Mouse (Mus musculus): ENCODE data around the gene Ccdc170. TPM values are rescaled to one million over a fixed set of nuclear protein-coding genes. Genes with fewer than 3 reads are reported as not detected.
"Not testable (repeated sequence)": the region's sequence is repeated elsewhere in the genome, so short reads cannot be mapped to it uniquely, and the experiment has no call there.

Ccdc170 gene
- polyA plus RNA-seq, 1 experiment from 2014 or later = 0.10 TPM

DNA sequence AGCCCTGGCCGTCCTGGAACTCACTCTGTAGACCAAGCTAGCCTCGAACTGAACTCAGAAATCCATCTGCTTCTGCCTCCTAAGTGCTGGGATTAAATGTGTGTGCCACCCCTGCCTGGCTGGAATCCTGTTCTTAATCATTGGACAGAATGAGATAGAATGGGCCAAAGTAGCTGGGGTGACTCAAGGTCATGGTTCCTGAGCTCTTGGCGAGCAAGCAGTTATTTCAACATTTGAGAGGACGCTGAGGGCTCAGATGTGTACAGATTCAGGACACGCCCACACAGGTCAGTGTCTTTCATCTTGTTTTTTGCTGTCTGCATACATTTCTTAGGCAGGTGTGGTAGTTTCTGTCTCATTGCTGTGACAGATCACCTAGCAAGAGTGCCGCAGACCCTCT, 104.4 kb downstream of the Ccdc170 start:
- no peak for DNase-seq (ENCODE audit: low spot score)
- Histone ChIP-seq H3K36me3 (replicated peaks) (no peaks in the 10 kb centered on the region), H3K27me3 (replicated peaks; ENCODE audit: low read depth, poor library complexity, severe bottlenecking) (no peaks in the 10 kb centered on the region), H3K4me3 (no peak overlapping the region), H3K27ac (replicated peaks) (no peak overlapping the region), H3K9me3 (no peaks in the 10 kb centered on the region), H3K4me1 (no peaks in the 10 kb centered on the region)
- WGBS = 87% methylated on average over 6 of the region's 6 CpGs

DNA sequence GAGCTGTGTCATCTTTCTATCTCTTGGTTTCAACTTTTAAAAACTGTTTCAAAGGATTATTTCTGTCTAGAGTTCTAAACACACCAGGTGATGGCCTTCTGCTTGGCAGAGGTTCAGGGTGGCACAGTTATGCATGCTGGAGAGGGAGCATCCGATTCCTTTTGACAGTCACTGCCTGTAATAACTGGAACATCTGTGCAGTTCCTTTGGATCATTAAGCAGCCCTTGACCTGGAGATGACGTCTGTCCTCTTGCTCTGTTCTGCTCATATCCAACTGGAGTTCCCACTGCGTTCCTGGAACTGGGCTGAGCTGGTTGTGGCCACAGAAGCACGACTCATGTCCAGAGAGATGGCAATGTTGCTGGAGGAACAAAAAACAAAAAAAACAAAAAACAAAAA, 107.3 kb downstream of the Ccdc170 start:
- H3K36me3 ChIP-seq (replicated peaks) = no peaks in the 10 kb centered on the region
- H3K9me3 ChIP-seq = no peaks in the 10 kb centered on the region
- H3K4me3 ChIP-seq = no peak overlapping the region
- WGBS = 83% methylated on average over 4 of the region's 4 CpGs
- H3K27me3 ChIP-seq (replicated peaks; ENCODE audit: low read depth, poor library complexity, severe bottlenecking) = no peaks in the 10 kb centered on the region
- DNase-seq (ENCODE audit: low spot score) = no peak
- H3K27ac ChIP-seq (replicated peaks) = no peak overlapping the region
- no peaks in the 10 kb centered on the region for H3K4me1 ChIP-seq

DNA sequence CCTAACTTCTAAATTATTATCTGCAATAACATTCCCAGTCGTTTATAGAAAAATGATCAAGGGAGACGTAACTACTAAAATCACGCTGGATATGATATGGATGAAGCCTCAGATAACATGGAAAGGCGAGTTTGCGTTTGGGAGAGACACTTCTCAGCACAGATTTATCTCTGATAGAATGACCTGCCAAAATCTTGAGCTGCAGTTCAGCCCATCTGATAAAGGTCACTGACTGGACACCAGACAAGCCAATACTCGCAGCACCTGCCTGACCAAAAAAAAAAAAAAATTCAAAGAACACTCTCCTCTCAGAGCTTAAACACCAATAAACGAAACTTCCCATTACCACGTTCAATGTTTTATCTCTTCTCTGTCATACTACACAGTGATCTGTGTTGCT, 108.7 kb downstream of the Ccdc170 start:
- WGBS = 83% methylated on average over 8 of the region's 8 CpGs
- no peaks in the 10 kb centered on the region for H3K36me3 ChIP-seq (replicated peaks)
- no peak overlapping the region for H3K27ac ChIP-seq (replicated peaks)
- H3K27me3 ChIP-seq (replicated peaks; ENCODE audit: low read depth, poor library complexity, severe bottlenecking) = no peaks in the 10 kb centered on the region
- H3K4me1 ChIP-seq = no peaks in the 10 kb centered on the region
- H3K4me3 ChIP-seq = no peak overlapping the region
- no peak for DNase-seq (ENCODE audit: low spot score)
- H3K9me3 ChIP-seq = no peaks in the 10 kb centered on the region

- no peak for DNase-seq (ENCODE audit: low spot score)
- H3K36me3 ChIP-seq (replicated peaks) = no peaks in the 10 kb centered on the region
These were observed 111.5 kb downstream of the Ccdc170 start for GRCm38 (mm10) chr10:4593828-4594227.

DNA sequence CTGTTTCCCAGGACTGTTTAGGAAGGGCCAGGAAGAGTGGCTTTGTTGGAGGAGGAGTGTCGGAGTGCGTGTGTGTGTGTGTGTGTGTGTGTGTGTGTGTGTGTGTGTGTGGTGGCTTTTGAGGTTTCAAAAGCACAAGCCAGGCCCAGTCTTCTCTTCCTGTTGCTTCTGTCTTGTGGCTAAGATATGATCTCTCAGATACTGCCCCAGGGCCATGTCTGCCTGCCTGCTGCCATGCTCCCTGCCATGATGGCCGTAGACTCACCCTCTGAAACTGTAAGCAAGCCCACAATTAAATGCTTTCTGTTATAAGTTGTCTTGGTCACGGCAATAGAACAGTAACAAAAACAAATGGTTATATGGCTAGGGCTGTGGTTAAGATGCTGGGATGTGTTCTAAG, 114.9 kb downstream of the Ccdc170 start:
- H3K4me1 ChIP-seq = no peaks in the 10 kb centered on the region
- H3K27me3 ChIP-seq (replicated peaks; ENCODE audit: low read depth, poor library complexity, severe bottlenecking) = no peaks in the 10 kb centered on the region
- no peaks in the 10 kb centered on the region for H3K36me3 ChIP-seq (replicated peaks)
- no peaks in the 10 kb centered on the region for H3K9me3 ChIP-seq
- 93% methylated on average over 4 of the region's 4 CpGs for WGBS
- H3K4me3 ChIP-seq = no peak overlapping the region
- no peak for DNase-seq (ENCODE audit: low spot score)
- no peak overlapping the region for H3K27ac ChIP-seq (replicated peaks)

More at GRCm38 (mm10) chr10:4593828-4594227, 111.5 kb downstream of the Ccdc170 start:
- Histone ChIP-seq H3K27me3 (replicated peaks; ENCODE audit: low read depth, poor library complexity, severe bottlenecking) (no peaks in the 10 kb centered on the region), H3K4me3 (no peak overlapping the region), H3K27ac (replicated peaks) (no peak overlapping the region), H3K9me3 (no peaks in the 10 kb centered on the region), H3K4me1 (no peaks in the 10 kb centered on the region)
- 72% methylated on average over 4 of the region's 4 CpGs for WGBS

DNA sequence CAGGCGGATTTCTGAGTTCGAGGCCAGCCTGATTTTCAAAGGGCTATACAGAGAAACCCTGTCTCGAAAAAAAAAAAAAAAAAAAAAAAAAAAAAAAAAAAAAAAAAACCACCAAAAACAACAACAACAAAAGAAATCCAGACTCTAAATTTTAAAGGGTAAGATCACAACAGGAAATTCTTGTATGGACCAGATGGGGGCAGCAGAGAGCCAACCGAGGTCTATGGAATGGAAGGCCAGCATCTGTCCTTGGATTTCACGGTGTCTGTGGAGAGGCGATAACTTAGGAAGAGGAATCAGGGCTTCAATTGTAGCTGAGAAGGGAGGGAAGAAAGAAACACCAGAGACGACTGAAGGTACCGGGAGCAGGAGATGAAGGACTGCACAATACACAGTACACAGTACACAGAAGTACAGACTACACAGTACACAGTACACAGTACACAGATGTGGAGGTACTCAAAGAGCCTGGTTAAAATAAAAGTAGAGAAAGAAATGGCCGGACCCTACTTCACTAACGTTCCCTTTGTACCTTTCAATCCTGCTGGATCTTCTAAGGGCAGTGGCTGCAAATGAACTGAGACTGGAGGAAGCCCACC, 116.0 kb downstream of the Ccdc170 start:
- 70% methylated on average over 10 of the region's 10 CpGs for WGBS
- Histone ChIP-seq H3K4me1 (no peaks in the 10 kb centered on the region), H3K36me3 (replicated peaks) (no peaks in the 10 kb centered on the region), H3K27me3 (replicated peaks; ENCODE audit: low read depth, poor library complexity, severe bottlenecking) (no peaks in the 10 kb centered on the region), H3K27ac (replicated peaks) (no peak overlapping the region), H3K4me3 (no peak overlapping the region), H3K9me3 (no peaks in the 10 kb centered on the region)
- DNase-seq (ENCODE audit: low spot score) = peak; percentile 62

GRCm38 (mm10) chr10:4598916-4599315, 116.6 kb downstream of the Ccdc170 start:
- Histone ChIP-seq H3K9me3 (no peaks in the 10 kb centered on the region), H3K27ac (replicated peaks) (no peak overlapping the region), H3K27me3 (replicated peaks; ENCODE audit: low read depth, poor library complexity, severe bottlenecking) (no peaks in the 10 kb centered on the region), H3K4me3 (no peak overlapping the region), H3K36me3 (replicated peaks) (no peaks in the 10 kb centered on the region), H3K4me1 (no peaks in the 10 kb centered on the region)
- no peak for DNase-seq (ENCODE audit: low spot score)
- WGBS = 87% methylated on average over 12 of the region's 12 CpGs

- H3K9me3 ChIP-seq = no peaks in the 10 kb centered on the region
- no peak for DNase-seq (ENCODE audit: low spot score)
- 83% methylated on average over 4 of the region's 4 CpGs for WGBS
These were observed 117.3 kb downstream of the Ccdc170 start for GRCm38 (mm10) chr10:4599591-4599990.

GRCm38 (mm10) chr10:4600796-4601474, 118.6 kb downstream of the Ccdc170 start:
- WGBS = 56% methylated on average over 2 of the region's 2 CpGs
- Histone ChIP-seq H3K36me3 (replicated peaks) (no peaks in the 10 kb centered on the region), H3K4me3 (no peak overlapping the region), H3K27ac (replicated peaks) (no peak overlapping the region), H3K27me3 (replicated peaks; ENCODE audit: low read depth, poor library complexity, severe bottlenecking) (no peaks in the 10 kb centered on the region), H3K9me3 (no peaks in the 10 kb centered on the region), H3K4me1 (no peaks in the 10 kb centered on the region)
- no peak for DNase-seq (ENCODE audit: low spot score)

More at GRCm38 (mm10) chr10:4599591-4599990, 117.3 kb downstream of the Ccdc170 start:
- Histone ChIP-seq H3K4me3 (no peak overlapping the region), H3K27ac (replicated peaks) (no peak overlapping the region), H3K27me3 (replicated peaks; ENCODE audit: low read depth, poor library complexity, severe bottlenecking) (no peaks in the 10 kb centered on the region), H3K4me1 (no peaks in the 10 kb centered on the region), H3K36me3 (replicated peaks) (no peaks in the 10 kb centered on the region)

DNA sequence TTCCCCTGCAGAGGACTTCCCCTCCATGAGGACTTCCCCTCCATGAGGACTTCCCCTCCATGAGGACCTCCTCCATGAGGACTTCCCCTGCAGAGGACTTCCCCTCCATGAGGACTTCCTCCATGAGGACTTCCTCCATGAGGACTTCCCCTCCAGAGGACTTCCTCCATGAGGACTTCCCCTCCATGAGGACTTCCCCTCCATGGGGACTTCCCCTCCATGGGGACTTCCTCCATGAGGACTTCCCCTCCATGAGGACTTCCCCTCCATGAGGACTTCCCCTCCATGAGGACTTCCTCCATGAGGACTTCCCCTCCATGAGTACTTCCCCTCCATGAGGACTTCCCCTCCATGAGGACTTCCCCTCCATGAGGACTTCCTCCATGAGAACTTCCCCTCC, 119.3 kb downstream of the Ccdc170 start:
- H3K9me3 ChIP-seq; DNase-seq (ENCODE audit: low spot score); H3K27ac ChIP-seq (replicated peaks); H3K4me1 ChIP-seq; H3K4me3 ChIP-seq; H3K27me3 ChIP-seq (replicated peaks; ENCODE audit: low read depth, poor library complexity, severe bottlenecking); H3K36me3 ChIP-seq (replicated peaks): not testable (repeated sequence)

GRCm38 (mm10) chr10:4602466-4602865, 120.2 kb downstream of the Ccdc170 start:
- H3K27me3 ChIP-seq (replicated peaks; ENCODE audit: low read depth, poor library complexity, severe bottlenecking) = no peaks in the 10 kb centered on the region
- DNase-seq (ENCODE audit: low spot score) = no peak
- H3K4me3 ChIP-seq = no peak overlapping the region
- no peaks in the 10 kb centered on the region for H3K36me3 ChIP-seq (replicated peaks)
- no peaks in the 10 kb centered on the region for H3K4me1 ChIP-seq
- 77% methylated on average over 4 of the region's 4 CpGs for WGBS
- H3K27ac ChIP-seq (replicated peaks) = no peak overlapping the region
- no peaks in the 10 kb centered on the region; the same call in 1 of the 2 replicates for H3K9me3 ChIP-seq

GRCm38 (mm10) chr10:4604527-4605209, 122.4 kb downstream of the Ccdc170 start:
- Histone ChIP-seq H3K27ac (replicated peaks) (no peak overlapping the region), H3K4me3 (no peak overlapping the region), H3K36me3 (replicated peaks) (no peaks in the 10 kb centered on the region), H3K27me3 (replicated peaks; ENCODE audit: low read depth, poor library complexity, severe bottlenecking) (no peaks in the 10 kb centered on the region), H3K9me3 (no peaks in the 10 kb centered on the region; the same call in 1 of the 2 replicates), H3K4me1 (no peaks in the 10 kb centered on the region)
- no peak for DNase-seq (ENCODE audit: low spot score)
- 88% methylated on average over 4 of the region's 4 CpGs for WGBS

DNA sequence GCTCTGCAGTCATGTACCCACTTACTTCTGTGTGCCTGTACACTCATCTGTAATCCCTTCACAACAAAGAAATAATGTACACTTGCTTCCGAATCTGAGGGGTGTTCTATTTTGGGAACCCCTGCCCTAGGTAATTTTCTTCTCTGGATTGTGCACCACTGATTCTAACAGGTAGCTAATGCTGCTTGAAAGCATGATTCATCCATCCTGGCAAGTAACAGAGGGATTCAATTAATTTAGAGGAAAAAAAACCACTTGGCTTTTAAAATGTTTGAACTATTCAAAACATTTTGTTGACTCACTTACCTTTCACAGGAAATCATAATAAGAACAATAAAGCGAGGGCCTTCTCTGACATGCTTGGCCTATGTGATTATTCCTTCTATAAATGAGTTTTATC, 127.9 kb downstream of the Ccdc170 start:
- Histone ChIP-seq H3K4me3 (no peak overlapping the region), H3K4me1 (peaks cover 7% of the 10 kb centered on the region; the same call in 1 of the 2 replicates), H3K27ac (replicated peaks) (no peak overlapping the region), H3K36me3 (replicated peaks) (no peaks in the 10 kb centered on the region), H3K9me3 (no peaks in the 10 kb centered on the region; the same call in 1 of the 2 replicates), H3K27me3 (replicated peaks; ENCODE audit: low read depth, poor library complexity, severe bottlenecking) (no peaks in the 10 kb centered on the region)
- no peak for DNase-seq (ENCODE audit: low spot score)
- WGBS = 78% methylated on average over 2 of the region's 2 CpGs
